Mouse (Mus musculus): ENCODE measurements around the gene Cul7.

The Cul7 gene

GRCm38 (mm10) chr17:46628791-46629684 lies 21.1 kb upstream of the Cul7 start, which contains the start of gene Ptk7:
Gene Ptk7 (minus strand): TSS chr17:46629504.
- DNase-seq, result peak; percentile 50

GRCm38 (mm10) chr17:46629685-46630441 lies 20.3 kb upstream of the Cul7 start:
- DNase-seq, result no peak

GRCm38 (mm10) chr17:46636831-46637523 lies 13.2 kb upstream of the Cul7 start:
- peak; percentile 72 for DNase-seq

GRCm38 (mm10) chr17:46639929-46640328 lies 10.2 kb upstream of the Cul7 start:
- no peak for DNase-seq

- DNase-seq, result no peak
Measured at GRCm38 (mm10) chr17:46642060-46642459, 8.1 kb upstream of the Cul7 start.

GRCm38 (mm10) chr17:46644152-46644805 lies 5.9 kb upstream of the Cul7 start:
- no peak for DNase-seq

GRCm38 (mm10) chr17:46644916-46645475 lies 5.1 kb upstream of the Cul7 start:
- DNase-seq, result peak; percentile 57

- peak; percentile 98 for DNase-seq
Measured at GRCm38 (mm10) chr17:46645561-46646321, 4.4 kb upstream of the Cul7 start, which contains the start of the genes Klc4 and Mrpl2. Gene Klc4 (minus strand): TSS chr17:46646022. Gene Mrpl2 (plus strand): TSS chr17:46646229.

GRCm38 (mm10) chr17:46646322-46646662 lies 3.8 kb upstream of the Cul7 start:
- no peak for DNase-seq

- DNase-seq, result no peak
Measured at GRCm38 (mm10) chr17:46647279-46647678, 2.9 kb upstream of the Cul7 start.

GRCm38 (mm10) chr17:46648436-46648835 lies 1.7 kb upstream of the Cul7 start:
- no peak for DNase-seq

- DNase-seq, result no peak
Measured at GRCm38 (mm10) chr17:46649811-46650210, 326 bp upstream of the Cul7 start.

- no peak for DNase-seq
Measured at GRCm38 (mm10) chr17:46651292-46651691, 1.2 kb downstream of the Cul7 start.

- DNase-seq, result no peak
Measured at GRCm38 (mm10) chr17:46651755-46652547, 1.8 kb downstream of the Cul7 start.

GRCm38 (mm10) chr17:46656054-46656453 lies 5.9 kb downstream of the Cul7 start:
- no peak for DNase-seq

- peak; percentile 69 for DNase-seq
Measured at GRCm38 (mm10) chr17:46661351-46661750, 11.2 kb downstream of the Cul7 start.

- DNase-seq, result no peak
Measured at GRCm38 (mm10) chr17:46661981-46662380, 11.8 kb downstream of the Cul7 start.

GRCm38 (mm10) chr17:46662730-46663129 lies 12.6 kb downstream of the Cul7 start:
- DNase-seq, result peak; percentile 64

- DNase-seq, result no peak
Measured at GRCm38 (mm10) chr17:46667712-46668111, 17.6 kb downstream of the Cul7 start.

GRCm38 (mm10) chr17:46669911-46670310 lies 19.8 kb downstream of the Cul7 start:
- no peak for DNase-seq

All from cerebellum, adult 11 months (tissue).